Mouse (Mus musculus) cortical plate, adult 2 months (tissue): Measurements from ENCODE around the gene Cdx2.

ENCODE experiments used
- CTCF ChIP-seq: fragments of 200-500 bp; IDR thresholded peaks from 2 replicates; pipeline ENCODE4 v1.5.1; 2011; ENCODE audit warnings: mild to moderate bottlenecking, control low read depth, low read length; ENCODE audit not compliant: insufficient read depth; ENCODE audit errors: extremely low read depth
- POLR2A ChIP-seq: fragments of 200-500 bp; IDR thresholded peaks from 2 replicates; pipeline ENCODE4 v1.6.1; 2011; ENCODE audit warnings: mild to moderate bottlenecking, low read length, control low read depth; ENCODE audit not compliant: insufficient read depth; ENCODE audit errors: extremely low read depth

GRCm38 (mm10) chr5:147300917-147301780, 5.9 kb downstream of the Cdx2 start:
- TF ChIP-seq POLR2A = no peak
- TF ChIP-seq CTCF = no peak
